8 mouse cellular contexts compared by ENCODE assay signal in the genomic region with DNA sequence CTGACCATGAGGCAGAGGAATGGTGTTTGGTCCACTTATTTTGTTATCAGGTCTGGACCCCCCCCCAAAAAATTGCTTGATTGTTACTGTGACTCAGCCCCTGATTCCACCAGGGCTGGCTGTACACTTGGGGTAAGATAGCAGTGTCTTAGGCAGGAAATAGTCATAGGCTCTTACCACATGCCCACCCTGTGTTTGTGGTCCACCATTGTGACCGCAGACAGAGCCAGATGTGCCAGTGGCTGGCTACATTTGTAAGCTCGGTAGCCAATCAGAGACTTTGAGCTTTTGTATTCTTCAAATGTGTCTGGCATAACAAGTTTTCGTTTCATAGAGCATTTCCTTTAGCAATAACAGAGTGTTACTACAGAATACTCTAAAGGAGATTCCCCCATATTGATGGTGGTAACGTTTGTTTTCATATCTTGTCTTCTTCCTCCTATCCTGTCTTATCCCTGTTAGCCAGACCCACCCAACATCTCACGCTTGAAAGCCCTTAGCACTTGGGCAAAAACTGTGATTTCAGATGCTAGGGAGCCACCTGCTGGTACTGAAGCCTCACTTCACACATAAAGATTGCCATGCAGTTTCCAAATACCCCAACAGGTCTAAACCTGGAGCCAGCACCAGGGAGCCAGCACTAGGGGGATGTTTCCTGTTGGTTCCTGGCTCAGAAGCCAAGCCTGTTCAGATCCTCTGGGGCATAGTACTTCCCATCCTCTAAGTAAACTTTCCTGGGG. TPM values are rescaled to one million over a fixed set of nuclear protein-coding genes. Genes with fewer than 3 reads are reported as not detected.
DNase-seq lines count a peak whose midpoint lies in the region; ATAC-seq lines count a peak whose summit lies in the region.

No protein-coding gene starts in this region.

- no peak overlapping the region for H3K4me3 ChIP-seq in kidney, embryonic 14.5 days (ENCODE audit: low read length)
- no peak overlapping the region for H3K4me3 ChIP-seq in liver, embryonic 13.5 days (replicated peaks)

- no peaks in the 10 kb centered on the region for H3K27me3 ChIP-seq in kidney, embryonic 14.5 days (ENCODE audit: control insufficient read depth, insufficient read depth, low read length)
- no peaks in the 10 kb centered on the region for H3K27me3 ChIP-seq in liver, embryonic 13.5 days

- peak; percentile 88 for DNase-seq in CD4-positive, CD25-positive, alpha-beta regulatory T cell, adult 2 months (ENCODE audit: low read depth, low spot score)
- peak; percentile 50 for DNase-seq in adrenal gland, adult 2 months
- DNase-seq in embryo, embryonic 9.5 days (ENCODE audit: extremely low spot score): peak; percentile 54
- DNase-seq in heart, adult 8-10 months (ENCODE audit: low spot score): peak; percentile 40
- DNase-seq in liver, embryonic 13.5 days: no peak
- DNase-seq in neural tube, embryonic 10.5 days (ENCODE audit: extremely low spot score, low spot score): peak; percentile 37
- peak; percentile 38 to 57 for DNase-seq in thymus, postnatal 10 days (ENCODE audit: low spot score in 2 of 2)

- no peak overlapping the region for H3K9ac ChIP-seq in kidney, embryonic 14.5 days (ENCODE audit: low read depth, low read length)
- H3K9ac ChIP-seq in liver, embryonic 13.5 days: no peak overlapping the region

- H3K27ac ChIP-seq in kidney, embryonic 14.5 days (ENCODE audit: low read depth, low read length): no peak overlapping the region
- H3K27ac ChIP-seq in liver, embryonic 13.5 days: no peak overlapping the region

- H3K4me2 ChIP-seq in kidney, embryonic 14.5 days (replicated peaks; ENCODE audit: low read depth, low read length): no peak overlapping the region
- no peak overlapping the region for H3K4me2 ChIP-seq in liver, embryonic 13.5 days

- H3K9me3 ChIP-seq in kidney, embryonic 14.5 days (ENCODE audit: control insufficient read depth, low read length): no peaks in the 10 kb centered on the region
- H3K9me3 ChIP-seq in liver, embryonic 13.5 days (replicated peaks): no peaks in the 10 kb centered on the region

- peak; percentile 85 for ATAC-seq in kidney, embryonic 14.5 days (ENCODE audit: low FRiP score, low TSS enrichment)
- ATAC-seq in liver, embryonic 13.5 days (ENCODE audit: low read depth): 0 out of 2 replicates have a peak, but pooled peaks have one; percentile 12

- no peaks in the 10 kb centered on the region for H3K36me3 ChIP-seq in kidney, embryonic 14.5 days (ENCODE audit: control insufficient read depth, insufficient read depth, low read length)
- H3K36me3 ChIP-seq in liver, embryonic 13.5 days: no peaks in the 10 kb centered on the region

- WGBS in kidney, embryonic 14.5 days: 44% methylated on average over 5 of the region's 5 CpGs
- WGBS in liver, embryonic 13.5 days (ENCODE audit: insufficient replicate concordance): 23% methylated on average over 5 of the region's 5 CpGs

- H3K4me1 ChIP-seq in kidney, embryonic 14.5 days (ENCODE audit: control insufficient read depth, insufficient read depth, low read length): no peaks in the 10 kb centered on the region
- no peaks in the 10 kb centered on the region for H3K4me1 ChIP-seq in liver, embryonic 13.5 days (replicated peaks)

RNA-seq across cellular contexts. Expression of a gene that starts 12.3 kb away (rescaled TPM):
- total RNA-seq in adrenal gland, adult 2 months (2021): under 1 TPM; 0.35 to 0.62 TPM
- polyA plus RNA-seq in adrenal gland, adult 2 months (2012; rRNA removed): 0.13 and 0.21 TPM in 2 replicates
- total RNA-seq in heart, adult 8-10 months (2022): under 1 TPM; 0.09 to 0.22 (median 0.12) TPM
- polyA plus RNA-seq in kidney, embryonic 14.5 days (2014; fragmentation: Nextera tagmentation; extraction: Ambion mirVana): 0.89 and 1.2 TPM in 2 replicates
- polyA plus RNA-seq in liver, embryonic 13.5 days (2015; fragmentation: Nextera tagmentation; extraction: Ambion mirVana): 2.2 and 2.7 TPM in 2 replicates
